In genomic region chr12:59260362-59260761, GRCm38 (mm10) we compare ENCODE assay signal across 12 mouse cellular contexts. TPM values are rescaled to one million over a fixed set of nuclear protein-coding genes. Genes with fewer than 3 reads are reported as not detected.
DNase-seq lines count a peak whose midpoint lies in the region; TF ChIP-seq lines count a peak whose summit lies in the region.
"Had no signal": no experiment of that assay in that cellular context is flagged by ENCODE, and none has a peak within 500 bp of the region (broad histone marks: within the 10 kb centered on the region; RNA-seq: fewer than 3 reads in every experiment).

No protein-coding gene starts in this region.

- no peak overlapping the region for H3K4me3 ChIP-seq in left cerebral cortex, adult 2 months
- H3K4me3 ChIP-seq: erythroblast, embryonic 14.5 days; heart, adult 2 months had no signal

- intact Hi-C loops in left cerebral cortex, adult 2 months (cut with DNase I), result no loop called here
- intact Hi-C loops in gastrocnemius, postnatal 14 days (cut with DNase I; ENCODE audit: low total_unique reads), result no loop called here

- peak; percentile 7 for DNase-seq in retina, postnatal 1 day
- DNase-seq in retina, embryonic 14.5 days (ENCODE audit: low spot score), result no peak
- DNase-seq in frontal cortex, postnatal 36 days (ENCODE audit: low spot score in 2 of 2), result peak; percentile 49 to 70
- DNase-seq in left cerebral cortex, adult 2 months (ENCODE audit: extremely low spot score in 1 of 2, low spot score in 2 of 2), result peak in 1 of 2 experiments; percentile 35
- peak; percentile 15 for DNase-seq in right cerebral cortex, postnatal 4 days
- no peak for DNase-seq in thymus, postnatal 0 days (ENCODE audit: low spot score)
- DNase-seq in gastrocnemius, postnatal 14 days, result no peak
- DNase-seq in adrenal gland, adult 18-20 months (ENCODE audit: low spot score in 2 of 2), result no peak
- DNase-seq: heart, adult 2 months; lung, postnatal 14 days; thymus, postnatal 25 days had no signal

- TF ChIP-seq CTCF in left cerebral cortex, adult 2 months (IDR thresholded peaks at IDR 0.05), result no peak

- peak overlapping the region; percentile 88 for H3K27ac ChIP-seq in left cerebral cortex, adult 2 months
- H3K27ac ChIP-seq: heart, adult 2 months had no signal

RNA-seq across cellular contexts. Expression of gene Fbxo33, which starts 40.8 kb away (rescaled TPM):
- total RNA-seq in left cerebral cortex, adult 2 months (2021), result 10 to 100 TPM; 64.8 to 71.4 TPM
- 15.7 and 16.3 TPM in 2 replicates for polyA plus RNA-seq in thymus, postnatal 0 days (2015; fragmentation: Nextera tagmentation; extraction: Ambion mirVana)
- total RNA-seq in gastrocnemius, postnatal 14 days (2021), result 1 to 10 TPM; 4.3 to 5.2 TPM
- 10 to 100 TPM; 38.3 to 47.3 TPM for total RNA-seq in adrenal gland, adult 18-20 months (2021)

Comparison
In these comparisons a context has a peak if more than half of its experiments do, and no peak if none do; other contexts are left out.
1. DNase-seq: peak in retina, postnatal 1 day (single experiment), frontal cortex, postnatal 36 days (2 of 2) and right cerebral cortex, postnatal 4 days (single experiment); none in retina, embryonic 14.5 days (single experiment), thymus, postnatal 0 days (single experiment), gastrocnemius, postnatal 14 days (single experiment) and adrenal gland, adult 18-20 months (0 of 2).
2. RNA of gene Fbxo33, which starts 40.8 kb away (total RNA-seq): 64.8 to 71.4 TPM in left cerebral cortex, adult 2 months and 38.3 to 47.3 TPM in adrenal gland, adult 18-20 months; 4.3 to 5.2 TPM in gastrocnemius, postnatal 14 days; every median in the first group is over 4 times any median in the second.